Mouse (Mus musculus): Measurements from ENCODE around the gene Itga9.

The Itga9 gene

GRCm38 (mm10) chr9:118726550-118726949 is 120.1 kb downstream of the Itga9 start:
- DNase-seq (ENCODE audit: low spot score) = no peak

GRCm38 (mm10) chr9:118728296-118728695 is 121.8 kb downstream of the Itga9 start:
- no peak for DNase-seq (ENCODE audit: low spot score)

- no peak for DNase-seq (ENCODE audit: low spot score)
Measured at GRCm38 (mm10) chr9:118728987-118729386, 122.5 kb downstream of the Itga9 start.

GRCm38 (mm10) chr9:118730172-118730571 is 123.7 kb downstream of the Itga9 start:
- no peak for DNase-seq (ENCODE audit: low spot score)

GRCm38 (mm10) chr9:118730871-118731390 is 124.4 kb downstream of the Itga9 start:
- peak; percentile 18 for DNase-seq (ENCODE audit: low spot score)

- peak; percentile 24 for DNase-seq (ENCODE audit: low spot score)
Measured at GRCm38 (mm10) chr9:118731650-118732049, 125.2 kb downstream of the Itga9 start.

GRCm38 (mm10) chr9:118733601-118734000 is 127.1 kb downstream of the Itga9 start:
- no peak for DNase-seq (ENCODE audit: low spot score)

GRCm38 (mm10) chr9:118737124-118737523 is 130.6 kb downstream of the Itga9 start:
- no peak for DNase-seq (ENCODE audit: low spot score)

GRCm38 (mm10) chr9:118737601-118738137 is 131.2 kb downstream of the Itga9 start:
- DNase-seq (ENCODE audit: low spot score) = no peak

- no peak for DNase-seq (ENCODE audit: low spot score)
Measured at GRCm38 (mm10) chr9:118738311-118738710, 131.8 kb downstream of the Itga9 start.

GRCm38 (mm10) chr9:118739071-118739470 is 132.6 kb downstream of the Itga9 start:
- no peak for DNase-seq (ENCODE audit: low spot score)

- DNase-seq (ENCODE audit: low spot score) = no peak
Measured at GRCm38 (mm10) chr9:118739659-118740058, 133.2 kb downstream of the Itga9 start.

- no peak for DNase-seq (ENCODE audit: low spot score)
Measured at GRCm38 (mm10) chr9:118741268-118741667, 134.8 kb downstream of the Itga9 start.

GRCm38 (mm10) chr9:118749335-118749949 is 143.0 kb downstream of the Itga9 start:
- DNase-seq (ENCODE audit: low spot score) = no peak

- no peak for DNase-seq (ENCODE audit: low spot score)
Measured at GRCm38 (mm10) chr9:118750828-118751227, 144.3 kb downstream of the Itga9 start.

- no peak for DNase-seq (ENCODE audit: low spot score)
Measured at GRCm38 (mm10) chr9:118752376-118752775, 145.9 kb downstream of the Itga9 start.

- no peak for DNase-seq (ENCODE audit: low spot score)
Measured at GRCm38 (mm10) chr9:118759462-118759861, 153.0 kb downstream of the Itga9 start.

GRCm38 (mm10) chr9:118761953-118762590 is 155.6 kb downstream of the Itga9 start:
- peak; percentile 53 for DNase-seq (ENCODE audit: low spot score)

GRCm38 (mm10) chr9:118762759-118763158 is 156.3 kb downstream of the Itga9 start:
- DNase-seq (ENCODE audit: low spot score) = no peak

- DNase-seq (ENCODE audit: low spot score) = no peak
Measured at GRCm38 (mm10) chr9:118763203-118763602, 156.7 kb downstream of the Itga9 start.

- DNase-seq (ENCODE audit: low spot score) = no peak
Measured at GRCm38 (mm10) chr9:118763646-118764045, 157.2 kb downstream of the Itga9 start.

GRCm38 (mm10) chr9:118765059-118765458 is 158.6 kb downstream of the Itga9 start:
- no peak for DNase-seq (ENCODE audit: low spot score)

GRCm38 (mm10) chr9:118767008-118767407 is 160.5 kb downstream of the Itga9 start:
- no peak for DNase-seq (ENCODE audit: low spot score)

Data from embryo, embryonic 10.5 days (tissue).